Mouse (Mus musculus) spleen, adult 2 months (tissue): ENCODE measurements at regions not wholly inside any gene's neighbourhood (a gene's known extent, or its start where the extent isn't known, plus 50 kb on each side); places are given as distances from the start of the nearest gene placed in this dataset.

Source experiments
- DNase-seq, 2 experiments: peaks; one replicate each; pipeline versions ENCODE4 v3.0.0 to v3.0.0-alpha.2; 2012 to 2021; ENCODE audit warnings: low spot score in 2 of 2, low read depth in 1 of 2
- H3K27ac ChIP-seq: fragments of 200-500 bp; 2 replicates; pipeline ENCODE4 v1.5.1; 2012; ENCODE audit warnings: low read length, inconsistent platforms; ENCODE audit not compliant: insufficient read depth
- H3K27me3 ChIP-seq: fragments of 200-500 bp; 2 replicates; pipeline ENCODE4 v1.6.1; 2012; ENCODE audit warnings: mild to moderate bottlenecking, moderate library complexity, low read length, inconsistent platforms; ENCODE audit not compliant: control insufficient read depth, insufficient read depth
- H3K36me3 ChIP-seq: fragments of 200-500 bp; 2 replicates; pipeline ENCODE4 v1.6.1; 2012; ENCODE audit warnings: mild to moderate bottlenecking, low read length, inconsistent platforms; ENCODE audit not compliant: control insufficient read depth, insufficient read depth
- H3K4me1 ChIP-seq: fragments of 200-500 bp; 2 replicates; pipeline ENCODE4 v1.6.1; 2011; ENCODE audit warnings: inconsistent platforms; ENCODE audit not compliant: control insufficient read depth, insufficient read depth, insufficient read length
- H3K4me3 ChIP-seq: fragments of 200-500 bp; 2 replicates; pipeline ENCODE4 v1.5.1; 2011; ENCODE audit warnings: mild to moderate bottlenecking, inconsistent platforms; ENCODE audit not compliant: insufficient read depth, insufficient read length; ENCODE audit errors: extremely low read depth
- CTCF ChIP-seq: fragments of 200-500 bp; IDR thresholded peaks from 2 replicates; pipeline ENCODE4 v1.5.1; 2011; ENCODE audit warnings: mild to moderate bottlenecking, inconsistent platforms; ENCODE audit not compliant: insufficient read depth, insufficient read length, insufficient replicate concordance; ENCODE audit errors: extremely low read depth
- POLR2A ChIP-seq: fragments of 200-500 bp; IDR thresholded peaks from 2 replicates; pipeline ENCODE4 v1.6.1; 2011; ENCODE audit warnings: low read depth, low read length, inconsistent platforms
- WGBS: fragments of 180-500 bp; shearing (Covaris S2); methylation state at CpG from one replicate; pipeline ENCODE4 v1.1.7; 2018; 5-methylcytosine and 5-hydroxymethylcytosine counted together

DNA sequence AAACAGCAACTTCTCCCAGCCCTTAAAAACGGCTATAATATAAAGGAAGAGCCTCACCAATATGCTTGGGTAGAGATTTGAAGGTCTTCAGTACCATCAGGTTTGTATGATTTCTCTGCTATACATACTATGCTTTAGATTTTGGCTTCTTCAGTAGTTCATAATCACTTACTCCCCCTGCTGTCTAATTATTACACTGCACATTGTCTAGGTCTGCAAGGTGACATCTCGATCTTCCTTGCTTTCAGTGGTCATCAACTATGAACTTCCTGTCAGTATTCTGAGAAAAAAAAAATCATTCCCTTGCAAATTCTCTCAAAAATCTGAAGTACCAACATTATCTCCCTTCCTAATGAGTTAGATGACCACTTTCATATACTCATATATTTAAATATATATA is 225.4 kb upstream of the Galnt5 start:
- no peaks in the 10 kb centered on the region for H3K36me3 ChIP-seq
- no peaks in the 10 kb centered on the region for H3K27me3 ChIP-seq
- H3K4me3 ChIP-seq, result no peak overlapping the region
- no peaks in the 10 kb centered on the region for H3K4me1 ChIP-seq
- no peak overlapping the region for H3K27ac ChIP-seq
- TF ChIP-seq POLR2A (no peak), CTCF (no peak)
- WGBS, result 43% methylated on average over 2 of the region's 2 CpGs
- no peak for DNase-seq

- H3K4me3 ChIP-seq, result no peak overlapping the region
- no peak for DNase-seq
- no peaks in the 10 kb centered on the region for H3K27me3 ChIP-seq
- H3K4me1 ChIP-seq, result no peaks in the 10 kb centered on the region
- WGBS, result 92% methylated on average over 5 of the region's 5 CpGs
- no peak overlapping the region for H3K27ac ChIP-seq
- TF ChIP-seq CTCF, result no peak
- H3K36me3 ChIP-seq, result no peaks in the 10 kb centered on the region
Measured at GRCm38 (mm10) chr2:57776154-57776553, 221.5 kb upstream of the Galnt5 start.

DNA sequence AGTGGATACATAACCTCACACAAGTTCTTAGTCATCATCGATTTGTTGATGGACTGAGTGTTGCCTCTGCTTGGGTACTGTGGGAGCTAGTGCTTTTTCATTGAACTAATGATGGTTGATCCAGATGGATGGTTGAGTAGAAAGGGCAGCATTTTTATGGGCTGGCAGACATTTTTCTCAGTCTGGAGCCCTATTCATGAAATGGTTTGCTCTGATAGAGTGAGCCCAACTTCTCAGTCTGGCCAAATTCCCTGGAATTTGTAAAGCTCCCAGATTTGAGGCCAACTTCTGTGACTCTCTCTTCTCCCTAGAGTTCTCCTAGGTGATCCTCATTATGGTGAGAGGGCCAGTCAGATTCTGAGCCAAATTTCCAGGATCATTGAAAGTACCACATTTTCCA is 216.8 kb upstream of the Galnt5 start:
- no peak overlapping the region for H3K4me3 ChIP-seq
- H3K27me3 ChIP-seq, result no peaks in the 10 kb centered on the region
- H3K27ac ChIP-seq, result no peak overlapping the region
- no peak for DNase-seq
- 88% methylated on average over 1 of the region's 1 CpGs for WGBS
- TF ChIP-seq CTCF (no peak), POLR2A (no peak)
- H3K36me3 ChIP-seq, result no peaks in the 10 kb centered on the region
- H3K4me1 ChIP-seq, result no peaks in the 10 kb centered on the region

GRCm38 (mm10) chr2:57793519-57794296 is 204.0 kb upstream of the Galnt5 start:
- H3K27ac ChIP-seq, result no peak overlapping the region
- no peak for TF ChIP-seq CTCF
- TF ChIP-seq POLR2A, result no peak
- no peaks in the 10 kb centered on the region for H3K4me1 ChIP-seq
- 83% methylated on average over 8 of the region's 8 CpGs for WGBS
- H3K36me3 ChIP-seq, result no peaks in the 10 kb centered on the region
- H3K27me3 ChIP-seq, result no peaks in the 10 kb centered on the region
- no peak for DNase-seq
- H3K4me3 ChIP-seq, result no peak overlapping the region

DNA sequence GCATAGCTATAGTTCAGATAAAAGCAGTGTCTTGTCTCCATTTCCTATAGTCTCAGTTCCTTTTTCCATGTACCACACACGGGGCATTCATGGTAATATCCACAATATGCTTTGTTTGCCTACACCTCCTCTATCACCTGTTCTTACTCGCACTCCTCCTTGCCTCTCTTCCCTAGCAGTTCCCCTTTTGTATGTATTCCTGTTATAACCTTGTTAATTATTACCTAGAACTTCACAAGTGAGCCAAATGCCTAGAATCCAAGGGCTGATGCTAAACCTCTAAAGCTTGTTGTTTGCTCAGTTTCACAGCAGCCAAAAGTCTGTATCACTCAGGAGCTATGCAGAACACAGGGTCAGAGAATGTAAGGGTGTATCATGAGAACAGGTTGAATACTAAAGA is 198.4 kb upstream of the Galnt5 start:
- Histone ChIP-seq H3K4me1 (no peaks in the 10 kb centered on the region), H3K27me3 (no peaks in the 10 kb centered on the region), H3K36me3 (no peaks in the 10 kb centered on the region), H3K27ac (no peak overlapping the region), H3K4me3 (no peak overlapping the region)
- WGBS, result 60% methylated on average over 2 of the region's 2 CpGs
- TF ChIP-seq CTCF, result no peak
- TF ChIP-seq POLR2A, result no peak
- no peak for DNase-seq

DNA sequence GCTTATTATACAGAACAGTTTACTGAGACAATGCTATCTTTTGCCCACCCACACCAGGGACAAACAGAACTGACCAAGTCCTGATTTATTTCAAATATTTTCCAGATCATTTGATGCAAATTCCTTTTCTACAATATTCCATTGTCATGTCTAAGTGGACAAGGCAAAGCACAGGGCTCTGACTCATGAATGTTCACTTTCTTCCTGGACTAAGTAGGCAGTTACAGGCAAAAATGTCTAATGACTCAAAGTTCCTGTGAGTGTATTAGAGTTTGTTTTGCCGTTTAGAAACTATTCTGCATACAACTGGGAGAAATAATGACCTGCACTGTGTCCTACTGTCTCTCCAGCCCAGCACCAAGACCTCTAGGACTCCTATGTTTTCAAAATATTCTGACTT is 189.8 kb upstream of the Galnt5 start:
- Histone ChIP-seq H3K4me3 (no peak overlapping the region), H3K36me3 (no peaks in the 10 kb centered on the region), H3K4me1 (no peaks in the 10 kb centered on the region), H3K27ac (no peak overlapping the region), H3K27me3 (no peaks in the 10 kb centered on the region)
- TF ChIP-seq POLR2A (no peak), CTCF (no peak)
- 56% methylated on average over 1 of the region's 1 CpGs for WGBS
- DNase-seq, result no peak

GRCm38 (mm10) chr2:57812996-57813395 is 184.7 kb upstream of the Galnt5 start:
- 84% methylated on average over 1 of the region's 1 CpGs for WGBS
- Histone ChIP-seq H3K27me3 (no peaks in the 10 kb centered on the region), H3K4me1 (no peaks in the 10 kb centered on the region), H3K27ac (no peak overlapping the region), H3K4me3 (no peak overlapping the region), H3K36me3 (no peaks in the 10 kb centered on the region)
- no peak for TF ChIP-seq POLR2A
- no peak for TF ChIP-seq CTCF
- DNase-seq, result no peak

DNA sequence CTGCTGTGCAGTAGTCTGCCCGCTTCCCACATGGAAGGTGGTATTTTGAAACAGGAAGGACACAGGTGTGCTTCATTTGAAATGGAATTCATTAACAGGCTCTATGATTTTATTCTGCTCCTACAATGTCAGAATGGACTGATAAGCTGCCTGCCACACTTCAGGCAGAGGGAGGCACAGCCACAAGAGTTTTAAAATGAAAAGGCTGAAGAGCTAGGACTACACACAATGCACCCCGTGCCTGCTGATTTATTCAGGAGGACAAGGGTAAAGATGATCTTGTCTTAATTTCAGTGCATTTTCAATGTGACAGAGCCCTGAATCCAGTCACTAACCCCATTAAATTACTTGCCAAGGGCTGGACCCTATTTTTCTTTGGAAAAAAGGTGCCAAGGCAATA is 177.3 kb upstream of the Galnt5 start:
- no peak overlapping the region for H3K4me3 ChIP-seq
- DNase-seq, result no peak
- WGBS, result 60% methylated on average over 2 of the region's 2 CpGs
- H3K4me1 ChIP-seq, result no peaks in the 10 kb centered on the region
- no peak overlapping the region for H3K27ac ChIP-seq
- H3K36me3 ChIP-seq, result no peaks in the 10 kb centered on the region
- TF ChIP-seq POLR2A (no peak), CTCF (no peak)
- H3K27me3 ChIP-seq, result no peaks in the 10 kb centered on the region
